Mouse (Mus musculus) frontal cortex, postnatal 36 days (tissue): ENCODE results near the gene Slc4a5.
"Not testable (repeated sequence)": the region's sequence is repeated elsewhere in the genome, so short reads cannot be mapped to it uniquely, and the experiment has no call there.

Experiments used
- DNase-seq, 2 experiments: peaks; one replicate each; pipeline ENCODE4 v3.0.0; 2022; ENCODE audit warnings: low spot score in 2 of 2

Slc4a5 gene

DNA sequence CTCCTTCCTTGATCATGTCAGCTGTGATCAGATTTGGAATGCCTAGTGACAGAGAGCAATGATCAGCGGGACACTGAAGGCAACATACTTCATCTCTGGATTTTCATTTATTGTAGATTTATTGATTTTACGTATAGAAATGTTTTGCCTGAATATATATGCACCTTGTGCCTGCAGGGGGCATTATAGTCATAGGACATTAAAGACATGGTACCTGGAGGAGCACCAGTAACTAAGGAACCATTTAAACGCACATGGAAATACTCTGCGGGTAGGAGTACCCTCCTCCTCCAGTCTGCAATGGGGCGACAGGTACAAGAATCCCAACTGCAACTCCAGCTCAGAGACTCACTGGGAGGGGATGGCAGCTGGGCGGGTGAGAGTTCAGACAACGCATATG, 89.4 kb downstream of the Slc4a5 start:
- no peak for DNase-seq

DNA sequence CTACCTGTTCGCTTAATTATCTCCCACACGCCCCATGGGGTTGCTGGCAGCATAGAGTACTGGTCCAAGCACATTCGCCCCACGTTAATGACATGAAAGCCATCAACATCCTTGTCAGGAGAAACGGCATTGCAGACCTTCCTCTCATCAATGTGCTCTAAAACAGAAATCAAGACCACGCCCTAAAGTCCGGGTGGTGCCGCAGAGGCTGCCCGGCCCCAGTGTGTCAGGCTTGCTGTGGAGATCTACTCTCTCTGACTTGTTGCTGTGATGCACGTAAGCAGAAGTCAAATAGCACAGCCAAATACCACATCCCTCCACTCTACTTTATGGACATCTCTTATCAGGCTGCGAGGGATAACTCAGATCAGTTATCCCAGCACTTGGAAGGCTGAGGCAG, 91.6 kb downstream of the Slc4a5 start:
- no peak for DNase-seq

DNA sequence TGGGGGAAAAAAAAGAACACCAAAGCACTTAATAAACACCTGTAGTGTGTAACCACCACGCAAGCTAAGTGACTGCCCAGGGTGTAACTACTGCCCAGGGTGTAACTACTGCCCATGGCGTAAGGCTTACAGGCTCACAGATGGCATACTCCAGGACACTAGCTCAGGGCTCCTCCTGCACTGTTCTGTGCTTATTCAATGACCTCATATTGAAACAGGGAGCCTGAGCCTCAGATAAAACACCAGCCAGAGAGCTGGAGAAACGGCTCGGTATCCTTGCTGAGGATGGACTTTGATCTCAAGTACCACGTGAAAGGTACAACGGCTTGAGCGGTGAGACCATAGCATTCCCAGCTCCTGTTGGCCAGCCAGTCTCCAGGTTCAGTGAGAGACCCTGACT, 92.4 kb downstream of the Slc4a5 start:
- DNase-seq = no peak

- DNase-seq = no peak
Observed at GRCm38 (mm10) chr6:83312514-83312913, 92.9 kb downstream of the Slc4a5 start.

- no peak for DNase-seq
Observed at GRCm38 (mm10) chr6:83315293-83315692, 95.7 kb downstream of the Slc4a5 start.

- peak; percentile 14 for DNase-seq
Observed at GRCm38 (mm10) chr6:83316022-83316421, 96.4 kb downstream of the Slc4a5 start.

- DNase-seq = peak; percentile 88 to 93
Observed at GRCm38 (mm10) chr6:83317108-83317741, 97.6 kb downstream of the Slc4a5 start.

- no peak for DNase-seq
Observed at GRCm38 (mm10) chr6:83321927-83322326, 102.3 kb downstream of the Slc4a5 start.

- no peak for DNase-seq
Observed at GRCm38 (mm10) chr6:83322794-83323193, 103.2 kb downstream of the Slc4a5 start.

DNA sequence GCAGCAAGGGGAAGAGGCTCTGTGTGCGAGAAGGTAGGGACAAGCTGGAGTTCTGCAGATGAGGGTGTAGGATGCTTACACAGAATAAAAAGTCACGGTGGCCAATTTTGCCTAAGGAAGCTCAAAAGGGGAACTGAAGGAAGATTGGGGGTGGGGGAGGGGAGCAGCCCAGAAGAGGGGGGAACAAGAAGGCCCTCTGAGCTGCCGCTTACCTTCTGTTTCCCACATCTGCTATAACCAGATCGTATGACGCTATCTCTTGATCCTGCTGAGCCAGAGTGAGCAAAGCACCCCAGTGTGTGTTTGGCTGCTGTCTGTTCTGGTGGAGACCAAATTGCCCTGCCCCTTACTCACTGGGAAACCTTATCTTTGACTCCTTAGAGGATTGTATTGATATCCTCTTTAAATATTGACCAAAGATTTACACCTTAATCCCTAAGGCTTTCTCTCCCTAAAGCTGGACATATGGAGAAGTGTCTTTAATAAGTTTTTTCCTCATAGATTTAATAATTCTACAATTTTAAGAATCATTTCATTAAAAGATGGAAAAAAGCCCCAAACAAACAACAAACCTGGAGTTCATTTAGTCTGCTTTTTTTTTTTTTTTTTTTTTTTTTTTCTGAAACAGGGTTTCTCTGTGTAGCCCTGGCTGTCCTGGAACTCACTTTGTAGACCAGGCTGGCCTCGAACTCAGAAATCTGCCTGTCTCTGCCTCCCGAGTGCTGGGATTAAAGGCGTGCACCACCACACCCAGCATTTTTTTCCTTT, 104.2 kb downstream of the Slc4a5 start:
- DNase-seq = no peak

GRCm38 (mm10) chr6:83325525-83326393, 106.1 kb downstream of the Slc4a5 start, which contains the start of the genes Mthfd2 and Mob1a:
Mthfd2 (minus strand) TSS chr6:83325908.
Mob1a (plus strand) TSS chr6:83326016.
- DNase-seq = peak; percentile 94 to 95

DNA sequence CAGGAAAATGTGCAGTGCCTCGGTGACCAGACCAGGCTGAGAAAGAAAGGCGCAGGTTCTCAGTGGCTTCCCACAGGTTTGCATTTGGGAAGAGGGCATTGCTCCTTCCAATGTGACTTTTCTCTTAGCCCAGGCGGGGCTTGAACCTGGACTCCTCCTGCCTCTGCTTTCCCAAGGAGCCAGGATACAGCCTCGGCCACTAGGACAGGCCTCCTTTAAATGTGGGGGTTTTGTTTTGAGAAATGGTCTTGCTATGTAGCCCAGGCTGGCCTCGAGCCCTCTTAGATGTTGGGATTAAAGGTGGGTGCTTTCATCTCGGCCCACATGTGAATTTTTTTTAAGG, 106.7 kb downstream of the Slc4a5 start:
- DNase-seq = no peak

DNA sequence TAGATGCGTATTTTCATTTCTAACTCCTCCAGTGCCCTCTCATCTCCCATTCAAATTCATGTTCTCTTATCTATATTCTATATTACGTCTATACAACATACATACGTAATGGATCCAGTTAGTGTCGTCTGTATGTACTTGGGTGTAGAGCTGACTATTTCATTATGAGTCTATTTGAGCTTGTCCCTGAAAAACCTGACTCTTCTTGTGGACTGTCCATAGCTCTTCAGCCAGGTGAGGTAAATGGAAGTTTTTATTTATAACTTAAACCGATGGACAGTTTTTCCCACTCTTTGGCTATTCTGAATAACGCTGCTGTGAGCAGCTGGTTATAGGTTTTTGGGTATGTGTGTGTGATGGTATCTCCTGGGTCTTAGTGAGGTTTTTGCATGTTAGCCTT, 107.1 kb downstream of the Slc4a5 start:
- no peak for DNase-seq

GRCm38 (mm10) chr6:83327591-83328190, 108.1 kb downstream of the Slc4a5 start:
- DNase-seq = no peak

DNA sequence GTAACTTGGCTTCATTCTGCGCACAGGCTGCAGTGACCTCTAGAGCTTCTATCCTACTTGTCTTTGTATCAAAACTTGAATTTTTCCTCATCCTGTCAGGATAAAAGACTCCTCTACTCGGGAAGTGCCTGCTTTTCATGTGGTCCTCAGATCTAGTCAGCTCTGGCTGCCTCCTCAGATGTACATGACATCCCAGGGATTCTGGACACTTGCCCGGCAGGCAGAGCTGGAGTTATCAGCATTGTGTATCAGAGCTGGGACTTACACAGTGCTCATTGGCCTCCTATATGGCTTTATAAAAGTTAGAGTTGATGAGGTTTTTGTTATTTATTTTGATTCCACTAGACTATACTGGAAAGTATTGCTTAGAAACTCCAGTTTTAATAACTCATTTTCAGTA, 121.8 kb downstream of the Slc4a5 start:
- DNase-seq = no peak

GRCm38 (mm10) chr6:83342957-83343356, 123.3 kb downstream of the Slc4a5 start:
- no peak for DNase-seq

GRCm38 (mm10) chr6:83345285-83345684, 125.7 kb downstream of the Slc4a5 start:
- DNase-seq = not testable (repeated sequence)

- no peak for DNase-seq
Observed at GRCm38 (mm10) chr6:83347916-83348315, 128.3 kb downstream of the Slc4a5 start.

DNA sequence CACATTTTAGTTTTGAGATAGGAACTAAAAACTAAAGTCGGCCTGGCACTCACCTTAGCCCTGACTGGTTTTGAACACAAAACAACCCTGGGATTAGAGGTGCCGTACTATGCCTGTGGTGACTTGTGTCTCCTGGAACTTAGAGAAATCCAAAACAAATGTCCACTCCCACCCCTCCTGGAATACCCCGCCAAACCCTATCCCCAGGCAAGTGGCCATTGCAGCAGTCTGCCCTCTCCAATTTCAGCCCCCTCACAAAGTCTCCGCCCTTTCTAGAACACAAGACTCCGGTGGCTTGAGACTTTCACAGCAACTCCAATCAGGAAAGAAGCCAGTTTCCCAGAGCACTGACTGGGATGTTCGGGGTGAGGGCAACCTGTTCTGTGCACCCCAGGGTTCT, 129.2 kb downstream of the Slc4a5 start, which contains the start of gene Bola3:
Gene Bola3, plus strand, starts transcription at position 275 of the 400 bp plus-strand sequence.
- no peak for DNase-seq

GRCm38 (mm10) chr6:83349274-83349958, 129.8 kb downstream of the Slc4a5 start:
- DNase-seq = peak; percentile 90

- DNase-seq = no peak
Observed at GRCm38 (mm10) chr6:83350172-83350571, 130.5 kb downstream of the Slc4a5 start.
